Mouse (Mus musculus): ENCODE measurements at regions not wholly inside any gene's neighbourhood (a gene's known extent, or its start where the extent isn't known, plus 50 kb on each side); places are given as distances from the start of the nearest gene placed in this dataset.

DNA sequence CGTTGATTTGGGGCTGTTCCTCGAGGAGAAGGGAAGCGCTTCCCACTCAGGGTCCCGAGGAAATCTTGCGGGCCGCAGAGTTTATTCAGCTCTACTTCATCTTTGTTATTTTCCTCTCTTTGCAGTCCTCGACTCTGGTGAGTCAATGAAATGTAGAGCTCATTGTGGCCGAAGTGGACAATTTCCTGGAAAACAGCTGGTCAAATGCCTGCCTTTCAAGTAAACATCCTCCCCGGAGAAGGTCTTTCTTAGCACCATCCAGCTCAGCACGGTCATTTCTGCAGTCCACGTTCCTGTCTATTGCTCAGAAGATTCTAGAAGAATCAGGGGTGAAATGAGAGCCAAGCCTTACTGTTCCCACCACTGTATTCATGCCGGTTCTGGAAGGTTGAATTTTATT, 133.0 kb downstream of the Bcas1 start:
- DNase-seq, result no peak

DNA sequence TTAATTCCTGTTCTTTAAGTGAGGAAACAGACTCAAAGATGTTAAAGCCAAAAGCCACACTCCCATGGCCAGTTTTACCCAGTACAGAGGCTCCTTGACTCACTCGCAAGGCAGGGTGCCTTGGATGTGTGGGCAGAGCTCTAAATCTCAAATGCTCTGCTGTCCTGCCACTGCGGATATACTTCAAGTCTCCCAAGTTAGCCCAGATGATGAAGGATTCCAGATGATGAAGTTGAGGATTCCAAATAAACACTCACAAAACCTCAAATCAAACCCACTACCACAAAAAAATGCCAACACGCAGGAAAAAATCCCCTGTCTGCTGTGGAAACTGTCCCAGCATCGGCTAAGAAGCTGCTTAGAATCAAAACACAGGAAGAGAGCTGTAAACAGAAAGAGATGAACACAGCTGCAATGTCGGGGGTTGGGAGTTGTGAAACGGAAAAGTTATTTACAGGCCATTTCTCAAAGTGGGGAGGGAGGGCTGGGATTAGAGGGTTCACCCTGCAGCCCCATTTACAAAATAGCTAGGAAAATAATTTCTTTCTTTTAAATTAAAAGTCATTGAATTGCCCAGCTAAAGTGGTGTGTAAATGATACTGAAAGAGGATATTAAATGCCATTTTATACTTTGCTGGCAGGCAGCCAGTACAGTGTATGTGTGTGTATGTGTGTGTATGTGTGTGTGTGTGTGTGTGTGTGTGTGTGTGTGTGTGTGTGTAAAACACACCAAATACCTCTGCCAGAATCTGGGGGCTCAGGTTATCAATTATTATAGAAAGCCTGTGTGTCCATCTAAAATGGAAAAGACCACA, 135.6 kb downstream of the Bcas1 start:
- no peak for DNase-seq

DNA sequence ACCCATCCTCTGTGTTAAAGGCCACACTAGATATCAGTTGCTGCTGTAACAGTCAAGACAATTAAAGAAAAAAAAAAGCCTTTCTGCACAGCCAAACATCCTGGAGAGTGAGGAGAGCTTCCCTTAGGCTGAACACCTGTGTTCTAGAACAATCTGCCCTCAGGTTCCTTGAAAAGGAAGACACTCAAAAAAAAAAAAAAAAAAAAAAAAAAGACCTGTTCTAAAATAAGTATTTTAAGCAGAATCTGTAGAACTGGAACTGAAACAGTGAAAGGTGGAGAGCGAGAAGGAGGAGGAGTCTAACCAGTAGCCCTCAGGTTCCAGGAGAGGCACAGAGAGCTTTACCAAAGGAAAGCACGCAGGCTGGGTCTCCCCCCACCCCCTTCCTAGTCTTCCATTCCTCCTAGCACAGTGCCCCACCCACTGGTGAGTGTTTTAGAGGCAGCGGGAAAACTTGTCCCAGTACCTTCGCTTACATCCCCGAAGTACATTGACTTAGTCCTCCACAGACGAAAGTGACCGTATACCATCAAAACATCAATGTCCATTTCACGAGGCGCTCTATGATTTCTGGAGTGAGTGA, 138.2 kb downstream of the Bcas1 start:
- no peak for DNase-seq

DNA sequence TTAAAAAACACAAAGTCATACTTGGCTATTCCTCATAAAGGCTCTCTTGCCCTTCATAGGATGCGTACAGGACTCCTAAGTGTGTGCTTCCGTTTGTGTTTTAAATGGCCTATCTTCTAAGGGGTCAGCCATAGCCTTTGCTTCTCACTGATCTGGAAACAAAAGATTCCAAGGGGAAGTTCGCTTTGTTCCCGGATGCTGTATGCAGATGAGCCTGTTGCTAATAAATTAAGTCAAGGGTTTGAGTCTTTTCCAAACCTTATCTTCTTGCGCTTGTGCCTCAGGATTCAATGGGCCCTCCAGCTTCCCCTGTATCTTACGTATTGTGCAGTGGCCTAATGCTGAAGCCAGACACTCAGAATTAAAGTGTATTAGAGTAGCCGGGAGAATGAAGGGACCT, 138.9 kb downstream of the Bcas1 start:
- DNase-seq, result no peak

DNA sequence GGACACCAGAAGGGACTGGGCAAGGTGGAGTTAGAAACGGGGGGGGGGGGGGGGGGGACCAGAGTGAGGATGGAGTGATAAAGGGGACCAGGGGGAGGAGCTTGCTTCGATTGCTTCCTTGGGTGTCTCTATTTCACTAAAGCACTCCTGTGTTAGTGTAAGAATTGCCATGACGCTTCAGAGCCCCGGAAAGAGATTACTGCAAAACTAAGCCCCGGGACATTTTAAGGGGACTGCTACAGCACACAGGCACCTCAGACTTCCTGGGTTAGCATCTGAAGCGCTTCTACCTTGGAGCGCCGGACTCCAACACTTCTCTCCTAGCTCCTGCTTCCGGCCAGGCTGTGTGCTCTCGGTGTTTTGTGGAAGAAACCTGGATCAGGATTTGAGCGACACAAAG, 139.4 kb downstream of the Bcas1 start:
- DNase-seq, result no peak

DNA sequence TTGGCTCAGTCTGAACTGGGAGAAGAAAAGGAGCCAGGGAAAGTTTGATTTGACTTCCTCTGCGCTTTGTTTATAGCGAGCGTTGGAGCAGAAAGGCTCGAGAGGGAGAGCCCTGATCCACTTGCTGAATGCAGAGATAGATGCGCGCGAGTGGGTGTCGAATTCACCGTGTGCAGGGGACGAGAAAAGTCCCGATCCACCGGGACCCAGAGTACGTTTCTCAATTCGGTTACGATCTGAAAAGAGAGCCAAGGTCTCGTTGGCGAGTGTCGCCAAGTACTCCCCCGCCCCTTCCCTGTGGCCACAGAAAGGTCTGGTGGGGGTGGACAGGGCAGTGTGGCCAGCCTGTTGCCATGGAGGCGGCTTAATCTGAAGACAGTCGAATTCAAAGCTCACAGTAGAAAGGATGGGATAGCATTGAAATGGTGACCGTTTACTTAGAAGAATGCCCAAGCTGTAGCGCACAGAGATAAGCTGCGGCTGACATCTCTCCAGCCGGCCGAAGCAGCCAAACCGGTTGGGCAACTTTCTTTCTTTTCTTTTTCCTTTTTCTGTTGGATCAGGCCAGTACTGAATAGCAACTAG, 139.5 kb upstream of the Zfp217 start:
- DNase-seq, result peak; percentile 78

DNA sequence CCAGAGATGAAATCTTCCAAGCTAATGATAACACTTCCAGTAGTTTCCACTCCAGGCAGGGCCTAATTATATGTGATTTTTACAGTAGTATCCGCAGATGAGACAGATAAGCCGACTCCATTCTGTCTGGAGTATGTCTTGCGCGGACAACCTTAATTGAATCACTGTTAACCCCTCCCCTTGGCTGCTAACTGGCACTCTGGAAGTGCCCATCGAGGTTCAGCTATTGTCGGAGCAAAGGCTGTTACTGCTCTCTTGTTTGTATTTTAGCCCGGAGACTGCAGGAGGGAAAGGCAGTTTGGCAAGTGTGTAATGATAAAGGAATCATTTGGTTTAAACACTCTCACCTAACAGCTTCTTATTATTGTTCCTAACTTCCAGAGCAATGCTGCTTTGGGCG, 138.9 kb upstream of the Zfp217 start:
- DNase-seq, result peak; percentile 69

DNA sequence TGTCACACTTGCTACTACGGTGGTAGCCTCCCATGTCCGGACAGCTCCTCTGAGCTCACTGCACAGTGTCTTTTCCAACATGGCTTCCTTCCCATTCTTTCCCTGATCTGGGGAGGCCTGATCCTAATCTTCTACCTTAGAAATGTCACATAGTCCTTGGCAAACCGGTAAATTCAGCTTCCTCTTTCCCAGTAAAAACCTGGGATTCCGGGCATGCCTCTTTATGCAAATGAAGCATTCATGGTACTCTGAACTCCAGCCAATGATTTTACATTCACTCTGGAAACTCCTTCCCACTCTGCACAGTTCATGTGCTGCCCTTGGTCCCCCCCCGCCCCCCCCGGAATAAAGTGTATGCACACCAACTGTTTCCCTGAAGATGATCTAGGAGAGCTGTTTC, 134.6 kb upstream of the Zfp217 start:
- DNase-seq, result no peak

DNA sequence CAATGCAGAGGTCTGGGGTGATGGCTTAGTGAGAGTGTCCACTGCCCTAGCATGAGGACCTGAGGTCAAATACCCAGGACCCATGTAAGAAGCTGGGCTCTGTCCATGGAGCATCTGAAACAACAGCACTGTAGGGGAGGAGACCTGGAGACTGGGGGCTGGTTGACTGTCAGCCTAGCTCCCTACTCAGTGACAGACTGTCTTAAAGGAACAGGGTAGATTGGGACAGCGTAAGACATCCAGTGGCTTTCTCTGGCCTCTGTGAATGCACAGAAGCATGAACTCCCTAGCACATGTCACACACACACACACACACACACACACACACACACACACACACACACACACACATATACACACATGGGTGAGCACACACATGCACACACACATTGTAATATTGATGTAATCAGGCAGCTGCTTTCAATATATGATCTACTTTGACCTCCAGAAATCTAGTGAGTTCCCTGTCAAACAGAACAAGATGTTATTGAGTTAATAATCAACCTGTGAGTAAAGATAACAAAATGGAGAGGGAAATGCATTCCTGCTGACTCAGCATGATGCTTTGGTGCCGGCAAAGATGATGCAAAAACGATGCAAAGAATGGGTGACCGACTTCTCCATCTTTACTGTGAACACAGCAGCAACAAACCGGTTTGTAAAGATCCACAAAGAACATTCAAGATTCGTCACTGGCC, 133.6 kb upstream of the Zfp217 start:
- no peak for DNase-seq

DNA sequence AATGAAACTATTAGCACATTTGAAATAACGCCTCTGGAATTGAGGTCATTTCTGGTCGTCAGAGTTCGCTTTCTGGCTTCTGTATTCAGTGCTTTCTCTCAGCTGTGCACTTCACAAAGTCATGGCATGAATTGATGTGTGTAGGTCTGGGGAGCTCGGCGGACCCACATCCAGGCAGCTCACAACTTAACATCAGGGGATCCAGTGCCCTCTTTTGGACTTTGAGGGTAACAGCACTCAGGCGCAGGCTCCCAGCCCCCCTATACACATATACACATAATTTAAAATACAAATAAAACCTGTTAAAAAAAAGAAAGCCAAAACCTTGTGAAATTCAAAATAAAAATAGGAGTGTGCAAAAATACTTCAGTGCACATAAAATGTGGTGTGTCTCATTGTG, 132.8 kb upstream of the Zfp217 start:
- DNase-seq, result peak; percentile 38

DNA sequence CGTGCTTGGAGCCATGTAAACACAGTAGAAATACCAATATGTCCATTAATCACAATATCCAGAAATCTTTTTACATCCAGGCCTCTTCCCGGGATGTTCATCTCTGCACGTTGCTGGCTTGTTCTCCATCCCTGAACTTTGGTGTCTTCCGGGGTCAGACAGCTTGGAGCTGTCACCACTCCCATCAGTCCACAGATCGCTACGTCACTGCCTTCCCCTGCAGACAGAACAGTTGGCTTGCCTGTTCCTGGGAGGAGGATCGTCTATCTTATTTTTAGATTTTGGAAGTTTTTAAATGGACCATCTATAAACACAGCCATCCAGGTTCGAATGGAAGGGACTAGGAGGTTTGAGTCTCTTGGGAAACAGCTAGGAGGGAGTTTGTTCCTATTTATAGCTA, 130.0 kb upstream of the Zfp217 start:
- DNase-seq, result no peak

DNA sequence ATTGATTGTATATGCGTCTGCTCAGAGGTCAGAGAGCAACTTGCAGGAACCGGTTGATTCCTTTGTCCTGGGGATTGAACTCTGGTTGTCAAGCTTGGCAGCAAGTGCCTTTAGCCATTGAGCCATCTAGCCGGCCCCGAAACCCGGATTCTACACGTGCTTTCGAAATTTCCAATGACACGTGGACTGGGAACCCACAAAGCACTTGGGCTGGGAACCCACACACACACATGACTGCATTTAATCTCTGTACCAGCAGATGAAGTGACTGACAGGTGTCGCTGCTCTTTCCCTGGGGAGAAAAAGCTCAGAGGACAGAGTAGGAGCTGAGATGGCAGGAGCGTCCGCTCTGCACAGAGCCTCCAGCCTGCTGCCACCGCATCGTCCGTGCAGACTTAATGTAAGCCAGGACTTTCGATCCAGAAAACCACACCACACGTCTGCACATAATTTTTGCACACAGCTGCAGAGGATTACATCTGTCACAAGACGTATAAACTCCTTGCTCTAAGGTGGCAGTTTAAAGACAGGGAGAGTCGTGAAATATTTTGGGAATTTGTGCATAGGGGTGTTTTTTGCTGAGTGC, 129.4 kb upstream of the Zfp217 start:
- no peak for DNase-seq

DNA sequence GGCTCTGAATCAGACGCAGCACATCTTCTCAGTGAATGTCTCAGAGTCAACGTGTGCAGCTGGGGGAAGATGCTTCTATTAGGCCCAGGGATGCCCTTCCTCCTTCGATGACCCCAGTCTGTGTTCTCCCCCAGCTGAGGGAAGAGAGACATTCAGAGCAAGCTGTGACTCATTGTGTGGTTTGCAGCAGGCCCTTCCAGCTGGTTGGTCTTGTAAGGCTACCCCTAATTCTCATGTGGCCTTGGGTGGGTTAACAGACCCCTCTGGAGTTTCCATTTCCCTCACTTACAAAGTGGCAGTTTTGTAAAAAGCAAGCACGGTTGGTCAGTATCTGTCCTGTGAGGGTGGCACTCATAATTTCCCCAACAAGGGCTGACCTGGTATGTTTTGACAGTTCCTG, 127.8 kb upstream of the Zfp217 start:
- no peak for DNase-seq

DNA sequence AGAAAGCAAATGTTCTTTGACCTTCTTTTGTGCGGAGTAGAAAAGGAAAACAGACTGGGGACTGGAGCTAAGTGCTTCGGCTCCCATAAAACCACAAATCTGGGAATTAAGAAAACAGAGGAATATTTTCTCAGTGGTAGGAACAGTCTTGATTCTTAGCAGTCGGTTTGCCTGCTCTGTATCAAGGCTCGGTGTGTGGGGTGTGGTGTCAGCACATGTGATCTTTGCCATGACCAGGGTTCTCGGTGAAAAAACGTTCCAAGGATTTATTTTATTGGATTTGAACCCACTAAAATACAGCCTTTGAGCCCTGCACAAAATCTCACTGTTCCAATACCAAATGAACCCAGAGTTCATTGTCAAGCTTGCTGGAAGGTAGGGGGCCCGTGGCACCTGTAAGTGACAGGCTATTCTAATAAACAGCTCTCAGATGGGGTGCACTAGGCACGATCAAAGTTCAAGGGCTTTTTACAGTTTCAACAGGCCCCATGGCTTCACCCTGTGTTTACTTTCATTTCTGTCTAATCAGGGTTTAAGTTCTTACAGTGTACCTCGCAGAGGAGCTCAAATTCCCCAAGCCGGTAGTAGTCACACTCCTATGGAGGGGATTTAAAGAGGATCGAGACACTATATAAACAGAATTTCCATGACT, 122.1 kb upstream of the Zfp217 start:
- DNase-seq, result no peak

DNA sequence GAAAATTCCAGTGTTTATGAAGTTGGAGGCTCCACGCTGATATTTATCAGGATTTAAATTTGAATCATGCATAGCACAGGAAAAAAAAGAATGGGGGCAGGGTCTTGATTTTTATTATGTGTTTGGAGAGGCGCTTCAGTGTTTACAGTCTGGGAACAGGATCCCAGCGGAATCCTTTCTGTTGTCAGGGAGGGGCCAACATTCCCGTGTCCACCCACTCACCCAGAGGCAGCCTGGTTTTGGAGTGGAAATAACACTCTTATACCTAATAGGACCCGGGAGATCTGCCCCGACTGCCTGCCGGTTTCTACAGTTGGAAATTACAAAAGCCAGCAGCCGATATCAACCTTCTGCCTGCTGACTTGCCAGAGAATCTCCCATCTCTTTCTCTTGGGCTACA, 120.2 kb upstream of the Zfp217 start:
- DNase-seq, result no peak

DNA sequence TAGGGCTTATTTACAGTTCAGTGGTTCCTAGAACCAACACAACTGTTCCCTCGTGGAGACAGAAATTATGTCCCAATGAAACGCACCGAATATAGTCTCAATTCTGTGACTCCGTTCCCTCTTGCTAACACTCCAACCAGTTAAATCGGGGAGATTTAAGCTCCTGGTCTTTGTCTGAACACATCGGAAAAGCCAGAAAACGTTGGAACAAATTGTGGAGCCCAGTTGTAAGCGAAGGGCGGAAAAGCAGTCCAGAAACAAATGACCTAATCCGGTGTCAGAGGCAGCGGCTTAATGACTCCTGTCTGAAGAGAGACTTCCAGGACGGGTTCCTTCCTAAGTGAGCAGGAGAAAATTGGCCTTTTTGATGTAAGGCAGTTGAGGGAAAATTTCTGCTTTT, 119.2 kb upstream of the Zfp217 start:
- DNase-seq, result peak; percentile 25

DNA sequence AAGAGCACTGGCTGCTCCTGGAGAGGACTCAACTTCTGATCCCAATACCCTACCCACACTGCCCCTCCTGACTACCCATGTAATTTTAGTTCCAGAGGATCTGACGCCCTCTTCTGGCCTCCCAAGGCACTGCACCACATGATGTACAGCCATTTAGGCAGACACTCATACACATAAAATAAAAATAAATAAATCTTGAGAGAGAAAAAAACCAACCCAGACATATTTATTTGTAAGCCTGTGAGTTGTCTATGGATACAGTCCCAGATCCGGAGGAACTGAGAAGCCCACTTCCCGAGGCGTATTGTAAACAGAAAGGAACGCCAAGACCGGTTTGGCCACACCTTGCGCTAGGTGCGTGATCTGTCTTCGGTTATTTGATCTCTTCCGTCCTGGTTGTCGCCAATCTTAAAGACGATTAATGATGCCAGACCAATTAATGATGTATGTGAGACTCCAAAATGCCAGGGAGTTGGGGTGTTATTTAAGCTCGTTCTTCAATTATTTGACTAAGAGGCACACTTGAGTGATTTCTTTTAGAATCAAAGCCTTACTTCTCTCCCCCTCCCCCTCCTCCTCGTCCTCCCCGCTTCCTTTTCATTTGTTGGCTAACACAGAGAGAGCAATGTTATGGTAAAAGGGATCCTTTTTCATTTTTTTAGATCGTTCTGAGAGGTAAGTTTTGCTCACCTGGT, 118.7 kb upstream of the Zfp217 start:
- peak; percentile 39 for DNase-seq

DNA sequence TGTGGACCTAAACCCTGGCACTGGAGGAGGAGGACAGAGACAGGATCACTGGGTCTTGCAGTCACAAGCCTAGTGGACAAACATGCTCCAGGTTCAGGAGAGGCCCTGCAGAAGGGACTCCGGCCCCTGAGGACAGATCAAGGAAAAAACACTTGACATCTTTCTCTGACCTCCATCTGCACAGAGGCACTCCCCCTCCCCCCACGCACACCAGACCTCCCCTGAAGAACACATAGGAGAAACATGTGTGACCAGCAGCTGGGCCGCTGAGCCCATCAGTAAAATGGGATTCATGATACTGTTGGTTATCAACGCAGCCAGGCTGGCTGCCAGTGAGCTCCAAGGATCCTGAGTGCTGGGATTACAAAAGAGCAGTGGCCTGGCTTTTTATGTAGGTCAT, 115.7 kb upstream of the Zfp217 start:
- DNase-seq, result peak; percentile 46

DNA sequence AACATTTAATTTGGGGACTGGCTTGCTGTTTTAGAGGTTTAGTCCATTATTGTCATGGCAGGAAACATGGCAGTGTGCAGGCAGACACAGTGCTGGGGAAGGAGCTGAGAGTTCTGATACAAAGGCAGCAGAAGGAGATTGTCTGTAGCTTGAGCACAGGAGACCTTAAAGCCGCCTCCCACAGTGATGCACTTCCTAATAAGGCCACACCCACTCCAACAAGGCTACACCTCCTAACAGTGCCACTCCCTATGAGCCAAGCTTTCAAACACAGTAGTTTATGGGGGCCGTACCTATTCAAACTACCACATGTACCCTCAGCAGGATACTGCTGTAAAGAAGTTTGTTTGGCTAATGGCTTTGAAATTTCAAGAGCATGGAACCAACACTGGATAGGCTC, 113.3 kb upstream of the Zfp217 start:
- no peak for DNase-seq

DNA sequence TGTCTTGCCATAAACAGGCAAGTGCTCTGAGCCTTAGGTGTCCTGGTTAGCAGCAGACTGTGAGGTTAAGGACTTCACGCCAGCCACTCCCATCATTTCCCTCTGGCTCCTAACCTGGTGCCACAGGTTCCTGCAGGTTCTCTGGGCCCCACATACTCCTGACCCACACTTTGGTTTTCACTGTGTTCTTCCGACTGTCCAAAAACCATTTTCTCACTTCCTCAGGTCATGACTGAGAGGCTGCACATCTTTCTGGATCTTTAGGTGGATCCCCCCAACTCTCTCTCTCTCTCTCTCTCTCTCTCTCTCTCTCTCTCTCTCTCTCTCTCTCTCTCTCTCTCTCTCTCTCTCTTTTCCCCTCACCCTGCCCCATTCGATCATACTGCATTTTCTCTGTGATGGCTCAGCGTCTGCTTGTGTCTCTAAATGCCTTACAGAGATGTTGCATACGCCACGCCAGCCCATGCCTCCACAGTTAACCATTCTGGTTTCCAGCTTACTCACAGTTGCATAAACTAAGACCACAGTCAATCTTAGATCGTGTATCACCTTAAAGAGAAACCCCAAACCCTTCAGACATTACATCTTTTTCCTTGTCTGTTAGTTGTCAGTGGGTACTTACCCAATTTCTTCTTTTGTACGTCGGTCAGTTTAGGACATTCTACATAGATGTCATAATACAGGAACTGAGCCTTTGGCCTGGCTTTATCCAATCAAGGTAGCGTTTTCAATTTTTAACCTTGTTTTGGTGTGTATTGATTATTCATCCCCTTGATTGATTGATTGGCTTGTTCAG, 112.0 kb upstream of the Zfp217 start:
- DNase-seq, result no peak

DNA sequence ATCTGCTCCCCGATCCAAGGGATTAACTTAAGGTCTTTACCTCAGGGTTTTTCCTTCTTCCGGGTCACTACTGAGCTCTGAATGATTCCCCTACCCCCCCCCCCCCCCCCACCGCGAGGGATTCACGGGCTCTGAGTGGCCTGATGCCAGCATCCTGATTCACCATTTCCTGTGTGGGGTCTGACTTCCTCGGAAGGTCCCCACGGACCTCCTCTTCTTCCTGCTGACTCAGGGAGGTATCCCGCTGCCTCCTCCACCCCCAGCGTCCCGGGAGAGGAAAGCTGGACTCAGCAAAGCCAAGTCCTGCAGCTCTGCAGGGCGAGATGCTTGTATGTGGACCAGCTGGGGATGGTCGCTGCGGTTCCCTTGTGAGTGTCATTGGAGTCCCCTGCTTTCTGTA, 110.5 kb upstream of the Zfp217 start:
- DNase-seq, result no peak
